Mouse (Mus musculus): ENCODE measurements around the gene Adam12.

Adam12 gene

GRCm38 (mm10) chr7:134231378-134232346 lies at the start of gene Adam12:
Adam12 (minus strand) TSS chr7:134232146.
- DNase-seq (ENCODE audit: low spot score in 2 of 2) = no peak

GRCm38 (mm10) chr7:134272956-134273355 lies 41.0 kb upstream of the Adam12 start:
- DNase-seq (ENCODE audit: low spot score in 2 of 2) = no peak

GRCm38 (mm10) chr7:134272421-134272820 lies 40.5 kb upstream of the Adam12 start:
- DNase-seq (ENCODE audit: low spot score in 2 of 2) = no peak

- DNase-seq (ENCODE audit: low spot score in 2 of 2) = no peak
Measured at GRCm38 (mm10) chr7:134265783-134266182, 33.8 kb upstream of the Adam12 start.

DNA sequence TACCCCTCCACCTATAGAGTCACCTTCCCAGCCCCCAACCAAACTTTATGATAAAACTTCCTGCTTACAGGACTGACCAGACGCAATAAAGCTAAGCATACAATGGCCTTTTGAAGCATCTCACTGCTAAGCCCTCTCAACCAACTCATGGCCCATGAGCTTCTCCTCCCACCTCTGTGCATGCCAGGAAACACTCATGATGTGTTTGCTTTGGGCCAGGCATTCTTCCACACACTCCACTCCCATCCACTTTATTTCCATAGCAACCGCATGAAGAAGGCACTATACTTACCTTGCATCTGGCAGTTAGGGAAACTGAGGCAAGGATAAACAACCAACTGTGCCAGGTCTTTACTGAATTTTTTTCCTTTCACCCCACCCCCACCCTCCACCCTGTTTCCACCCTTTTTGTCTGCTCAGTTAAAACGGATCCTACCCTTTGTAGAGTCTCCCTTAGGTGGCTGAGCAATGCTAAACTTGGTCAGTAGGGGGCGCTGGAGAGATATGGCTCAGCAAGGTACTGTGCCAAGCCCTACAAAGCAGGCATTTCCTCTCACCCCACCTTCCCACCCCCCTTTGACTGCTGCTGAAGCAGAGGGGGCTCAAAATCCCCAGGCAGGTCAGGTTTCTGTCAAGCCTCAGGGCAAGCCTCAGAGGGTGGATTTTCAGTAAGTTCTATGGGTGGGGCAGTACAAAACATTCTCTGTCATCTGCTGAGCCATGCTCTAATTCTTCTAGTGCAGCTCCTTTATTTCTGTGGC lies 31.4 kb upstream of the Adam12 start:
- peak; percentile 21 to 64 for DNase-seq (ENCODE audit: low spot score in 2 of 2)

DNA sequence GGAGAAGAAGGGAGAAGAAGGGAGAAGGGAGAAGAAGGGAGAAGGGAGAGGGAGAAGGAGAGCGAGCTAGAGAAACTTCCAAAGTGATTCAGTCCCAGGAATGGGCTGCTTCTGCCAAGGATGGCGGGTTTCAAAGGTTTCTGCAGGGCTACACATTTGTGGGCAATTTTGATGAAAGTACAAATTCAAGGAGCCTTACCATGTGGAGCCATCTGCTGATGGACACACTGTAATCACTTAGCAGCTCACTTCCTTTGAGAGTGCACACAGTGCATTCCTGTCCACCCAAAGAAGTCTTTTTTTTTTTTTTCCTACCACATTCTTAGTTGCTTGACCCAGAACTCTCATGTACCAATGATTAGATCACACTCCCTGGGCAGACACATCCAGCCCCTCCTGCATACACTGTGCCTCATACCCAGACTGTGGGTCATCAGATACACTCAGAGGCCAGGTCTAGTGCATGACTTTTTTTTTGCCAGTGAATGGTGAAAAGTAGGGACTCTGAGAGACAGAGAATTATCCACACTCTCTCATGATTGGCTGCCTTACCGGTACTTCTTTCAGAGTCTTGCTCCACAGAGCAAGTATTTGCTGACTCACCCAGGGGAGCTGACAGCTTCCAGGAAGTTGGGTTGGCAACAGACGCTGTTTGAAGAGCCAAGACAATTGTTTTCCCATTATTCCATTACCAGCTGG lies 29.2 kb upstream of the Adam12 start:
- DNase-seq (ENCODE audit: low spot score in 2 of 2) = no peak

DNA sequence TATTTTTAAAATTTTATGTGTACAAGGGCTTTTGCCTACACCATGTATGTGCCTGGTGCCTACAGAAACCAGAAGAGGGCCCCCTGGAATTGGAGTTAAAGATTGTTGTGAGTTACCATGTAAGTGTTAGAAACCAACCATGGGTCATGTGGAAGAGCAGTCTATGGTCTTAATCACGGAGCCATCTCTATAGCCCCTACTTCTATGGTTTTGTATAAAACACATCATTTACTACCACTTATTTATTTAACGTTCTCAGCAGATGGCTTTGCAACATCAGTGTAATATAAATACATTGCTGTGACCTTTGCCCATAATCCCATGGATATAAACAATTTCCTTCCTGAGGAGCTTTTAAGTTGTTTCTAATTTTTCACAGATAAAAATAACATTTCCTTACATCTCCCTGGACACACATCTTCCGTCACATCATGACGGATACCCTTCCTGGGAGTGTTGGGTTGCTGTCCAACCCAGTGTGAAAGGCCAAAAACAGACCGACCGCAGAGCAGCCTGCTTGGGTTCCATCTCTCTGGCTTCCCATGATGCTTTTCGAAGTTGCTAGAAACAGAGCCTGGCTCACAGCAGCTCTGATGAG lies 18.4 kb upstream of the Adam12 start:
- DNase-seq (ENCODE audit: low spot score in 2 of 2) = no peak

DNA sequence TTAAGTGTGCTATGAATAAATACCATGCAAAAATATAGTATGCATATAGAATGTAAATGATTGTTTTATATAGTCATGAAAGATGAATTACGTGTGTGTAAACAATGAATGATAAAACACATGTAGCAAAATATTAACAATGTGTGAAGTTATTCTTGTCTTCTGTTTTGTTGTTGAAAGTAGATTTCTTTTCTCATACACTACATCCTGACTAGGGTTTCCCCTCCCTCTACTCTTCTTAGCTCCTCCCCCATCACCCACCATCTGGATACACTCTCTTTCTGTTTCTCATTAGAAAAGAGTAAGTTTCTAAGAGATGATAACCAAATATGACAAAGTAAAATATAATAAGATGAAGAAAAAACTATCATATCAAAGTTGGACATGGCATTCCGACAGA lies 16.1 kb upstream of the Adam12 start:
- no peak for DNase-seq (ENCODE audit: low spot score in 2 of 2)

- no peak for DNase-seq (ENCODE audit: low spot score in 2 of 2)
Measured at GRCm38 (mm10) chr7:134246624-134247023, 14.7 kb upstream of the Adam12 start.

- DNase-seq (ENCODE audit: low spot score in 2 of 2) = no peak
Measured at GRCm38 (mm10) chr7:134242773-134243172, 10.8 kb upstream of the Adam12 start.

GRCm38 (mm10) chr7:134241212-134241611 lies 9.3 kb upstream of the Adam12 start:
- DNase-seq (ENCODE audit: low spot score in 2 of 2) = no peak

DNA sequence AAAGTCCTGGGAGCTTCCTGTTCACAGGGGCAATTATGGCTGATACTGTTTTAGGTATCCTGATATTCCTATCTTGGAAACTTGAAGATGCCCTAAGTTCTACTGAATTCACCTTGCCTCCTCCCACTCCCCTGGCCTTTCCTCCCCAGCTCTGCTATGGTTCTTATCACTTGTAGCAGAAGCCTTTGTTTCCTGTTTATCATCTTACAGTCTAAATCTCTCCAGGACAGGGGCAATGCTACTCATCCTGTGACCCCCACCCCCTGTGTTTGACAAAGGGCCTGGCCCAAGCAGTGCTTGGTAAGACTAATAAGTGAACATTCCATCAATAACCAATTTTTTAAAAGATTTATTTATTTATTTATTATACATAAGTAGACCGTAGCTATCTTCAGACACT lies 8.6 kb upstream of the Adam12 start:
- DNase-seq (ENCODE audit: low spot score in 2 of 2) = no peak

DNA sequence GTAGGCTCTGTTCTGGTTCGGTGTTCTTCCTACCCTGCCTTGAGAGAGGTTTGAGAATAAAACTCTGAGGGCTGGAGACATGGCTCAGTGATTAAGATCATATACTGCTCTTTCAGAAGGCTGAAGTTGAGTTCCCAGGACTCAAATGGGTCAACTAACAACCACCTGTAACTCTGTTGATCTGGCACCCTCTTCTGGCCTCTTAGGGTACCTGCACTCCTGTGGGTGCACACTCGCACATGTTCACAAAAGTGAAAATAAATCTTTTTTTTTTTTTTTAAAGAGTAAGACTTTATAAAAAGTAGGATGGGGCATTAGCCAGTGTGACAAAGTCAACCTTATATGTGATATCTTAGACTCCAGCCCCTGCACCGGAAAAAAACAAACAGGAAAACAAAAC lies 6.9 kb upstream of the Adam12 start:
- DNase-seq (ENCODE audit: low spot score in 2 of 2) = no peak

DNA sequence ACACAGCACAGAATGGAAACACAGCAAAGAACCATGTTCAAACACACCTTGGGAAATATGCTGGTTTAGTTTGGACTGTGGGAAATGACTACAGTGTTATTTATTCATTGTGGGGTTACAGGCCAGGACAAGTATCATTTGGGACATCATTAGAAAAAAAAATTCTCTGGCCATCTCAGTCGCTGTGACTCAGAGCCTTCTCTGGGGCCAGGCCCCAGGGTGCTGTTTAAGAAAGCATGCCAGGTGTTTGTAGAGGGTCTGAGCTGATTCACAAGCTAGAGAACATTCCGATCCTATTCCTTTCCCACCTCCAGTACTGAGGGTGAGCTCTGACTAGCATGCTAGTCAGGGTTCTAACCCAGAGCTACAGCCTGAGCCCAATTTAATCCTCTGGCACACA lies 5.4 kb upstream of the Adam12 start:
- DNase-seq (ENCODE audit: low spot score in 2 of 2) = no peak

GRCm38 (mm10) chr7:134236727-134237126 lies 4.8 kb upstream of the Adam12 start:
- DNase-seq (ENCODE audit: low spot score in 2 of 2) = no peak

DNA sequence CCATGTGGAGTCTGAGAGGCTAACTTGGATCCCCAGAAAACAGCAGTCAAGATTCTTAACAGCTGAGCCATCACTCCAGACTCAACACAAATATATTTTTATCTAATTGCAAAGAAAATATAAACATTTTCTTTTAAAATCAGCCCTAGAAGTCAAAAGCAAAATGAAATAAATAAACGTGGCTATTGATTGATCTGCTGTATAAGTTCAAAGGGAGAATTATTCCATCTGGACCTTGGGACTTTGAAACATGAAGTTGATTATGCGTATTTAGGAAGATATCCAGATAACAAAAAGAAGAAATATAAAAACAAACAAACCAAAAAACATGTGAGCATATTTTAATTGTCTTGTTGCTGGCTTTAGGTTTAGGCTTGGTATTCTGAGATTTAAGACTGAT lies 3.6 kb upstream of the Adam12 start:
- no peak for DNase-seq (ENCODE audit: low spot score in 2 of 2)

- no peak for DNase-seq (ENCODE audit: low spot score in 2 of 2)
Measured at GRCm38 (mm10) chr7:134230708-134231107, 1.2 kb downstream of the Adam12 start.

GRCm38 (mm10) chr7:134229899-134230298 lies 2.0 kb downstream of the Adam12 start:
- no peak for DNase-seq (ENCODE audit: low spot score in 2 of 2)

DNA sequence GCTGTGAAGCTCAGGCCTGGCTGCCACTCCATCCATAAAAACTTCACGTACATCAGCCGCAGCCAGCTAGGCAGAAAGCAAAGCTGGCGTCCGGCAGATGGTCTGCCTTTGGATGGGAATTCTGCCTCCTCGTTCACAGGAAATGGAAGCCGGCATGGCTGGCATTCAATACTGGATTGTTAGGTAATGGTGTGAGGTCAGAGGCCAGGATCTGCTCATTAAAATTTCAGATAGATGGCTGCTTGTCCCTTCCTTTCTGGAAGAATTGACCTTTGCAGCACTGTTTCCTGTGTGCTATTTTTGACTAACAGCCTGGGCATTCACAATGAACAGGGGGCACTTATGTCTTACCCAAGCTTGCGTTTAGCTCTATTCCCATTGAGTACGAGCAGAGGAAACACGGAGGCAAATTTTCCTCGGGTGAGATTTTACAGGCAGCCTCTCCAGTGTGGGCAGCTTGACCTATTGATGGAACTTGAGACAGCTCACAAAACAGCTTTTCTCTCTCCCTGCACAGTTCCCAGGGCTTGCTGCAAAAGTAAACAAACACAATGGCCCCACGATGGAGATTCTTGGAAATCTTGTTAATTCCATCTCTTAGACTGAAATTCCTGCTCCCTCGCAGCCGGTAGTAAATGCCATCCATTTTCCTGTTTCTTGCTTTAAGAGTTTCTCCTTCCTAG lies 4.0 kb downstream of the Adam12 start:
- no peak for DNase-seq (ENCODE audit: low spot score in 2 of 2)

GRCm38 (mm10) chr7:134227101-134227500 lies 4.8 kb downstream of the Adam12 start:
- no peak for DNase-seq (ENCODE audit: low spot score in 2 of 2)

DNA sequence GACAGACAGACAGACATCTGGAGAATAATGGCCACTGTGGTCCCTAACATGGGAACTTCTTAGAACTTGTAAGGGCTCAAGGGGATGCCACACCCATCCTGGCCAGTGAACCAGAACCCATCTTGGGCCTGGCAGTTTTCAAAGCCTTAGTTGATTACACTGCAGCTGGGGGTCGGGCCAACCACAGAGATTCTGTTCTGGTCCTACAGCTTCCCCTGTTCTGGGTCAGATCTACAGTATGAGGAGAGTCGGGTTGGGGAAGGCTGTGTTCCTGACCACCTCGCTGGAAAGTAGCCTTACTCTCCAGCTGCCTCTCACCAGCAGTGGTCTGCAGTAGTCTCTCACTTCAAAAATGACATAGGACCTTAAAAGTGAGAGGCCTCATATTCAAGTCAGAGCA lies 5.7 kb downstream of the Adam12 start:
- DNase-seq (ENCODE audit: low spot score in 2 of 2) = no peak

Measured in spleen, postnatal 10 days (tissue).